Mouse (Mus musculus): ENCODE measurements at regions not wholly inside any gene's neighbourhood (a gene's known extent, or its start where the extent isn't known, plus 50 kb on each side); places are given as distances from the start of the nearest gene placed in this dataset.
A peak's percentile ranks its signal among the peaks of the same experiment; 100 is the strongest.

- no peak for DNase-seq (ENCODE audit: low spot score)
Observed at GRCm38 (mm10) chr2:79510485-79511094, 54.0 kb upstream of the Cerkl start.

- no peak for DNase-seq (ENCODE audit: low spot score)
Observed at GRCm38 (mm10) chr2:79511108-79511507, 54.5 kb upstream of the Cerkl start.

GRCm38 (mm10) chr2:79511676-79512323 lies 55.2 kb upstream of the Cerkl start:
- DNase-seq (ENCODE audit: low spot score): peak; percentile 57

GRCm38 (mm10) chr2:79512374-79512773 lies 55.8 kb upstream of the Cerkl start:
- no peak for DNase-seq (ENCODE audit: low spot score)

GRCm38 (mm10) chr2:79513726-79514125 lies 57.1 kb upstream of the Cerkl start:
- DNase-seq (ENCODE audit: low spot score): no peak

GRCm38 (mm10) chr2:79518046-79518750 lies 61.6 kb upstream of the Cerkl start:
- DNase-seq (ENCODE audit: low spot score): no peak

GRCm38 (mm10) chr2:79519799-79520449 lies 63.3 kb upstream of the Cerkl start:
- DNase-seq (ENCODE audit: low spot score): no peak

- DNase-seq (ENCODE audit: low spot score): no peak
Observed at GRCm38 (mm10) chr2:79523441-79523840, 66.9 kb upstream of the Cerkl start.

GRCm38 (mm10) chr2:79527529-79527928 lies 70.9 kb upstream of the Cerkl start:
- no peak for DNase-seq (ENCODE audit: low spot score)

GRCm38 (mm10) chr2:79528347-79528990 lies 71.9 kb upstream of the Cerkl start:
- DNase-seq (ENCODE audit: low spot score): no peak

- no peak for DNase-seq (ENCODE audit: low spot score)
Observed at GRCm38 (mm10) chr2:79529185-79529584, 72.6 kb upstream of the Cerkl start.

- no peak for DNase-seq (ENCODE audit: low spot score)
Observed at GRCm38 (mm10) chr2:79532610-79533160, 76.1 kb upstream of the Cerkl start.

GRCm38 (mm10) chr2:79537126-79537875 lies 80.7 kb upstream of the Cerkl start:
- no peak for DNase-seq (ENCODE audit: low spot score)

GRCm38 (mm10) chr2:79540384-79540783 lies 83.8 kb upstream of the Cerkl start:
- DNase-seq (ENCODE audit: low spot score): no peak

GRCm38 (mm10) chr2:79542191-79542980 lies 85.8 kb upstream of the Cerkl start:
- no peak for DNase-seq (ENCODE audit: low spot score)

- DNase-seq (ENCODE audit: low spot score): no peak
Observed at GRCm38 (mm10) chr2:79543456-79543855, 86.9 kb upstream of the Cerkl start.

- DNase-seq (ENCODE audit: low spot score): no peak
Observed at GRCm38 (mm10) chr2:79543948-79544792, 87.6 kb upstream of the Cerkl start.

- DNase-seq (ENCODE audit: low spot score): no peak
Observed at GRCm38 (mm10) chr2:79544793-79545260, 88.2 kb upstream of the Cerkl start.

- DNase-seq (ENCODE audit: low spot score): no peak
Observed at GRCm38 (mm10) chr2:79546206-79546605, 88.9 kb upstream of the Itprid2 start.

Data from thymus, postnatal 0 days (tissue).